ENCODE assay signal across 25 mouse cellular contexts in the genomic region with DNA sequence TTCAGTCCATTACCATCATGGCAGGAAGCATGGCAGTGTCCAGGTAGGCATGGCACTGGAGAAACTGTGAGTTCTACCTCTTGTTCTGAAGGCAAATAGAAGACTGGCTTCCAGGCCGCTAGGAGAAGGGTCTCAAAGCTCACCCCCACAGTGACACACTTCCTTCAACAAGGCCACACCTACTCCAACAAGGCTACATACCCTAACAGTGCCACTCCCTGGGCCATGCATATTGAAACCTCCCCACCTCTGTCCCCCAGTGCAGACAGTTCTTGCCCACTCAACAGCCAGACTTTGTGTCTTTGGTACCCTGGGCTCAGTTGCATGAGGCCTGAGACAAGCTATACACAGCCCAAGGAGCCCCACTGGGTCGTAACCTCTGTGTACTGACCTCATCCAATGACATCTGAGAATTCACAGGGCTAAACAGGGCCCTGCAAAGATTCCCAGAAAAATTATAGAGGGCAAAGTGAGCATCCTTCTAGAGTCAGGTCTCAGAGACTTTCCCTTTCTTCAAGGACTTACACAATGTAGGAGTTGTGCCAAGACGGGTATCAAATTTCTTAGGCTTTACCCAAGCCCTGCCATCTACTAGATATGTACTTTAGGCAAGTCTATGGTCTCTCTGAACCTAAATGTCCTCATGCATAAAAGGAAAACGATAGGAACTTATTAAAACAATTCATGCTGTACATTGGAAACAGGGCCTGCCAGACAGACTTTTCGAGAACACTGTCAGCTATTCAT. TPM values are rescaled to one million over a fixed set of nuclear protein-coding genes. Genes with fewer than 3 reads are reported as not detected.
A peak's percentile ranks its signal among the peaks of the same experiment; 100 is the strongest.
DNase-seq lines count a peak whose midpoint lies in the region; ATAC-seq and TF ChIP-seq lines count a peak whose summit lies in the region.
"Had no signal": no experiment of that assay in that cellular context is flagged by ENCODE, and none has a peak within 500 bp of the region (broad histone marks: within the 10 kb centered on the region; RNA-seq: fewer than 3 reads in every experiment).

No protein-coding gene starts in this region.

- no peak overlapping the region for H3K9ac ChIP-seq in lung, postnatal 0 days (replicated peaks; ENCODE audit: low read depth)
- H3K9ac ChIP-seq in ES-Bruce4 (ENCODE audit: low read depth, poor library complexity, severe bottlenecking) = no peak overlapping the region
- H3K9ac ChIP-seq in liver, postnatal 0 days (replicated peaks) = no peak overlapping the region
- H3K9ac ChIP-seq: embryonic facial prominence, embryonic 12.5 days; hindbrain, embryonic 15.5 days; limb, embryonic 13.5 days; midbrain, embryonic 12.5 days; neural tube, embryonic 13.5 days had no signal

- H3K36me3 ChIP-seq in lung, postnatal 0 days (ENCODE audit: insufficient read depth, low read length) = no peaks in the 10 kb centered on the region
- no peaks in the 10 kb centered on the region for H3K36me3 ChIP-seq in ES-Bruce4 (ENCODE audit: control insufficient read depth, insufficient read depth, low read length, poor library complexity, severe bottlenecking)
- no peaks in the 10 kb centered on the region for H3K36me3 ChIP-seq in liver, postnatal 0 days (replicated peaks; ENCODE audit: insufficient read depth, low read length)
- H3K36me3 ChIP-seq: embryonic facial prominence, embryonic 12.5 days; heart, embryonic 13.5 days; hindbrain, embryonic 15.5 days; limb, embryonic 13.5 days; midbrain, embryonic 12.5 days; neural tube, embryonic 13.5 days had no signal

- WGBS in lung, postnatal 0 days = 64% methylated on average over 5 of the region's 5 CpGs
- 75% methylated on average over 5 of the region's 5 CpGs for WGBS in lung, adult 2 months
- 73% methylated on average over 5 of the region's 5 CpGs for WGBS in liver, postnatal 0 days (ENCODE audit: insufficient replicate concordance)

- peaks cover 11% of the 10 kb centered on the region for H3K4me1 ChIP-seq in lung, postnatal 0 days (ENCODE audit: insufficient read depth, low read depth, low read length)
- peaks cover 15% of the 10 kb centered on the region for H3K4me1 ChIP-seq in lung, adult 2 months (ENCODE audit: control insufficient read depth, insufficient read depth, low read length)
- peaks cover 12% of the 10 kb centered on the region for H3K4me1 ChIP-seq in ES-Bruce4 (ENCODE audit: control insufficient read depth, insufficient read depth, low read length)
- peaks cover 13% of the 10 kb centered on the region for H3K4me1 ChIP-seq in liver, postnatal 0 days (ENCODE audit: insufficient read depth)

- H3K4me3 ChIP-seq in lung, postnatal 0 days (ENCODE audit: low read depth, low read length) = no peak overlapping the region
- H3K4me3 ChIP-seq in lung, adult 2 months (replicated peaks; ENCODE audit: extremely low read depth, low read depth, low read length) = no peak overlapping the region
- H3K4me3 ChIP-seq in ES-Bruce4 (ENCODE audit: low read depth, low read length) = no peak overlapping the region
- no peak overlapping the region for H3K4me3 ChIP-seq in liver, postnatal 0 days (ENCODE audit: low read depth, low read length)
- H3K4me3 ChIP-seq: embryonic facial prominence, embryonic 12.5 days; heart, adult 2 months; heart, embryonic 13.5 days; hindbrain, embryonic 15.5 days; layer of hippocampus, adult 2 months; limb, embryonic 13.5 days; midbrain, embryonic 12.5 days; neural tube, embryonic 13.5 days had no signal

- no peak for TF ChIP-seq EP300 in lung, postnatal 0 days (IDR thresholded peaks at IDR 0.05)
- TF ChIP-seq EP300 in ES-Bruce4 (IDR thresholded peaks at IDR 0.05; ENCODE audit: insufficient read depth, low read depth, low read length) = no peak
- TF ChIP-seq EP300 in liver, postnatal 0 days (IDR thresholded peaks at IDR 0.05; ENCODE audit: low read depth) = no peak

- DNase-seq in lung, postnatal 0 days (ENCODE audit: low spot score) = peak; percentile 46
- DNase-seq in lung, adult 2 months = no peak
- DNase-seq in NIH3T3 (ENCODE audit: low read depth) = peak; percentile 81
- DNase-seq in liver, postnatal 0 days = no peak
- DNase-seq in layer of hippocampus, postnatal 10 days (ENCODE audit: low spot score in 2 of 2) = no peak
- no peak for DNase-seq in cerebellum, postnatal 36 days
- DNase-seq: adrenal gland, adult 8-10 months; cerebellum, adult 8-10 months; embryo, embryonic 11 days; heart, adult 2 months; heart, postnatal 10 days; kidney, adult 18-20 months; kidney, postnatal 36 days; right cerebral cortex, postnatal 4 days; thymus, adult 2 months had no signal

- no peak overlapping the region for H3K27ac ChIP-seq in lung, postnatal 0 days (ENCODE audit: low read length)
- H3K27ac ChIP-seq in ES-Bruce4 (ENCODE audit: insufficient read depth, low read length) = peak overlapping the region; percentile 38
- H3K27ac ChIP-seq in liver, postnatal 0 days (ENCODE audit: low read depth) = 0 out of 2 replicates have a peak overlapping the region, but pooled peaks have one; percentile 22
- H3K27ac ChIP-seq: embryonic facial prominence, embryonic 12.5 days; heart, adult 2 months; heart, embryonic 13.5 days; hindbrain, embryonic 15.5 days; layer of hippocampus, adult 2 months; limb, embryonic 13.5 days; midbrain, embryonic 12.5 days; neural tube, embryonic 13.5 days had no signal

- H3K9me3 ChIP-seq in lung, postnatal 0 days (ENCODE audit: low read length) = no peaks in the 10 kb centered on the region
- H3K9me3 ChIP-seq in ES-Bruce4 (replicated peaks; ENCODE audit: control insufficient read depth, insufficient read depth, low read length, poor library complexity, severe bottlenecking) = no peaks in the 10 kb centered on the region
- no peaks in the 10 kb centered on the region for H3K9me3 ChIP-seq in liver, postnatal 0 days (ENCODE audit: low read length)
- H3K9me3 ChIP-seq: embryonic facial prominence, embryonic 12.5 days; G1E; heart, embryonic 13.5 days; hindbrain, embryonic 15.5 days; limb, embryonic 13.5 days; midbrain, embryonic 12.5 days; neural tube, embryonic 13.5 days had no signal

- no peak for ATAC-seq in lung, postnatal 0 days
- no peak for ATAC-seq in liver, postnatal 0 days
- ATAC-seq: forebrain, embryonic 14.5 days had no signal

- no peak for TF ChIP-seq CTCF in lung, postnatal 0 days (IDR thresholded peaks at IDR 0.05)
- TF ChIP-seq CTCF in lung, adult 2 months (IDR thresholded peaks at IDR 0.05; ENCODE audit: insufficient read depth, low read length) = no peak
- no peak for TF ChIP-seq CTCF in ES-Bruce4 (IDR thresholded peaks at IDR 0.05; ENCODE audit: low read depth, low read length)
- TF ChIP-seq CTCF in liver, postnatal 0 days (IDR thresholded peaks at IDR 0.05; ENCODE audit: low read depth) = no peak

- no peak for TF ChIP-seq POLR2A in lung, adult 2 months (IDR thresholded peaks at IDR 0.05; ENCODE audit: borderline replicate concordance, extremely low read depth, low read depth, low read length)
- TF ChIP-seq POLR2A in ES-Bruce4 (IDR thresholded peaks at IDR 0.05; ENCODE audit: insufficient read depth, low read length) = no peak

- no peaks in the 10 kb centered on the region for H3K27me3 ChIP-seq in lung, postnatal 0 days (replicated peaks; ENCODE audit: insufficient read depth, low read length)
- no peaks in the 10 kb centered on the region for H3K27me3 ChIP-seq in ES-Bruce4 (ENCODE audit: control insufficient read depth, insufficient read depth, low read length, poor library complexity, severe bottlenecking)
- no peaks in the 10 kb centered on the region for H3K27me3 ChIP-seq in liver, postnatal 0 days (ENCODE audit: insufficient read depth, low read length)
- H3K27me3 ChIP-seq: embryonic facial prominence, embryonic 12.5 days; hindbrain, embryonic 15.5 days; limb, embryonic 13.5 days; neural tube, embryonic 13.5 days had no signal

- no peak overlapping the region for H3K4me2 ChIP-seq in lung, postnatal 0 days (replicated peaks; ENCODE audit: low read depth, low read length)
- no peak overlapping the region for H3K4me2 ChIP-seq in liver, postnatal 0 days (ENCODE audit: low read depth, low read length)
- H3K4me2 ChIP-seq: embryonic facial prominence, embryonic 12.5 days; hindbrain, embryonic 15.5 days; limb, embryonic 13.5 days; midbrain, embryonic 12.5 days; neural tube, embryonic 13.5 days had no signal

RNA-seq across cellular contexts. Expression of a gene that starts 8.3 kb away (rescaled TPM):
- 22.9 and 24.6 TPM in 2 replicates for polyA plus RNA-seq in lung, postnatal 0 days (2015; fragmentation: Nextera tagmentation; extraction: Ambion mirVana)
- polyA plus RNA-seq in lung, adult 2 months (2012; rRNA removed) = 29.3 and 41.1 TPM in 2 replicates
- polyA plus RNA-seq in ES-Bruce4 (2011; ENCODE audit: insufficient read depth, insufficient read length, low read depth, missing spikeins) = 71.8 and 74.9 TPM in 2 replicates
- polyA plus RNA-seq in liver, postnatal 0 days (2015; fragmentation: Nextera tagmentation; extraction: Ambion mirVana) = 7.8 and 8.3 TPM in 2 replicates
- total RNA-seq in layer of hippocampus, postnatal 10 days (2021) = 1 to 10 TPM; 1.7 to 1.8 TPM

RNA-seq across cellular contexts. Expression of a gene that starts 14.4 kb away (rescaled TPM):
- 49.2 and 52.3 TPM in 2 replicates for polyA plus RNA-seq in lung, postnatal 0 days (2015; fragmentation: Nextera tagmentation; extraction: Ambion mirVana)
- 61.1 and 72.2 TPM in 2 replicates for polyA plus RNA-seq in lung, adult 2 months (2012; rRNA removed)
- polyA plus RNA-seq in ES-Bruce4 (2011; ENCODE audit: insufficient read depth, insufficient read length, low read depth, missing spikeins) = 12.6 and 13.7 TPM in 2 replicates
- polyA plus RNA-seq in liver, postnatal 0 days (2015; fragmentation: Nextera tagmentation; extraction: Ambion mirVana) = 17.1 and 21.9 TPM in 2 replicates
- total RNA-seq in layer of hippocampus, postnatal 10 days (2021) = 10 to 100 TPM in 1 of 2 experiments, 1 to 10 TPM in 1; 5.9 to 10.0 TPM

RNA-seq across cellular contexts. Expression of a gene that starts 49.7 kb away (rescaled TPM):
- polyA plus RNA-seq in lung, postnatal 0 days (2015; fragmentation: Nextera tagmentation; extraction: Ambion mirVana) = 0.08 TPM in 1 of 2 replicates, not detected in the other
- 0.09 and 0.18 TPM in 2 replicates for polyA plus RNA-seq in lung, adult 2 months (2012; rRNA removed)
- 4.5 and 6.3 TPM in 2 replicates for polyA plus RNA-seq in ES-Bruce4 (2011; ENCODE audit: insufficient read depth, insufficient read length, low read depth, missing spikeins)
- 0.02 TPM in 1 of 2 replicates, not detected in the other for polyA plus RNA-seq in liver, postnatal 0 days (2015; fragmentation: Nextera tagmentation; extraction: Ambion mirVana)
- 100 to 1,000 TPM in 1 of 2 experiments, 10 to 100 TPM in 1; 87.6 to 114 TPM for total RNA-seq in layer of hippocampus, postnatal 10 days (2021)
- polyA plus RNA-seq: G1E had no signal

RNA-seq across cellular contexts. Expression of a gene that starts 56.7 kb away (rescaled TPM):
- polyA plus RNA-seq in lung, postnatal 0 days (2015; fragmentation: Nextera tagmentation; extraction: Ambion mirVana) = 5.9 and 8.3 TPM in 2 replicates
- polyA plus RNA-seq in lung, adult 2 months (2012; rRNA removed) = 16.9 and 21.0 TPM in 2 replicates
- polyA plus RNA-seq in ES-Bruce4 (2011; ENCODE audit: insufficient read depth, insufficient read length, low read depth, missing spikeins) = 8.1 and 11.0 TPM in 2 replicates
- 2.5 and 3.2 TPM in 2 replicates for polyA plus RNA-seq in liver, postnatal 0 days (2015; fragmentation: Nextera tagmentation; extraction: Ambion mirVana)
- total RNA-seq in layer of hippocampus, postnatal 10 days (2021) = 10 to 100 TPM; 14.6 to 19.9 TPM

RNA-seq across cellular contexts. Expression of a gene that starts 59.0 kb away (rescaled TPM):
- 0.23 and 0.36 TPM in 2 replicates for polyA plus RNA-seq in lung, postnatal 0 days (2015; fragmentation: Nextera tagmentation; extraction: Ambion mirVana)
- polyA plus RNA-seq in lung, adult 2 months (2012; rRNA removed) = 0.34 and 1.1 TPM in 2 replicates
- 0.30 and 0.43 TPM in 2 replicates for polyA plus RNA-seq in ES-Bruce4 (2011; ENCODE audit: insufficient read depth, insufficient read length, low read depth, missing spikeins)
- polyA plus RNA-seq in liver, postnatal 0 days (2015; fragmentation: Nextera tagmentation; extraction: Ambion mirVana) = 0.14 and 0.22 TPM in 2 replicates
- 1 to 10 TPM; 2.5 to 3.2 TPM for total RNA-seq in layer of hippocampus, postnatal 10 days (2021)

Comparison
In these comparisons a context has a peak if more than half of its experiments do, and no peak if none do; other contexts are left out.
1. DNase-seq: peak in lung, postnatal 0 days (single experiment) and NIH3T3 (single experiment); none in lung, adult 2 months (single experiment), liver, postnatal 0 days (single experiment), layer of hippocampus, postnatal 10 days (0 of 2) and cerebellum, postnatal 36 days (0 of 2).